Mouse (Mus musculus) heart, embryonic 16.5 days (tissue): ENCODE data around the gene Hmg20a. TPM values are rescaled to one million over a fixed set of nuclear protein-coding genes. Genes with fewer than 3 reads are reported as not detected.

Source experiments
- ATAC-seq: fragments of 200-750 bp; cut with Nextera tagmentation; replicated peaks from 2 replicates; pipeline ENCODE4 v1.8.0; 2017; ENCODE audit warnings: moderate number of reproducible peaks; ENCODE audit not compliant: insufficient read depth, low FRiP score; ENCODE audit errors: extremely low read depth
- H3K27ac ChIP-seq: fragments of 300-500 bp; sonication (generic); 2 replicates; pipeline ENCODE4 v1.5.1; 2014; ENCODE audit warnings: mild to moderate bottlenecking, low read length, control low read depth, moderate library complexity
- H3K27me3 ChIP-seq: fragments of 300-500 bp; sonication (generic); 2 replicates; pipeline ENCODE4 v1.6.1; 2014; ENCODE audit warnings: low read length, mixed read lengths; ENCODE audit not compliant: control insufficient read depth, insufficient read depth
- H3K36me3 ChIP-seq: fragments of 300-500 bp; sonication (generic); 2 replicates; pipeline ENCODE4 v1.6.1; 2014; ENCODE audit not compliant: control insufficient read depth, insufficient read depth
- H3K4me1 ChIP-seq: fragments of 300-500 bp; sonication (generic); 2 replicates; pipeline ENCODE4 v1.6.1; 2014; ENCODE audit warnings: low read length, mixed read lengths; ENCODE audit not compliant: control insufficient read depth, insufficient read depth
- H3K4me2 ChIP-seq: fragments of 300-500 bp; sonication (generic); 2 replicates; pipeline ENCODE4 v1.6.1; 2014; ENCODE audit warnings: low read depth, mild to moderate bottlenecking, control low read depth, low read length
- H3K4me3 ChIP-seq: fragments of 300-500 bp; sonication (generic); 2 replicates; pipeline ENCODE4 v1.5.1; 2014; ENCODE audit warnings: mild to moderate bottlenecking, control low read depth, low read length
- H3K9ac ChIP-seq: fragments of 300-500 bp; sonication (generic); 2 replicates; pipeline ENCODE4 v1.6.1; 2014; ENCODE audit warnings: low read length, control low read depth
- H3K9me3 ChIP-seq: fragments of 300-500 bp; sonication (generic); replicated peaks from 2 replicates; pipeline ENCODE4 v1.6.1; 2016; ENCODE audit warnings: low read length; ENCODE audit not compliant: control insufficient read depth
- whole genome bisulfite sequencing: fragments of 180-500 bp; shearing (Covaris S2); extraction: QIAGEN DNeasy Blood & Tissue Kit; methylation state at CpG from one replicate; pipeline ENCODE4 v1.1.7; 2014; 5-methylcytosine and 5-hydroxymethylcytosine counted together
- polyA plus RNA-seq: library from polyadenylated mRNA; unstranded; fragments of >200 nt; fragmentation: Nextera tagmentation; extraction: Ambion mirVana; gene quantifications from 2 replicates; pipeline ENCODE4 v1.2.1, GENCODE M21; 2015

The Hmg20a gene
- polyA plus RNA-seq, 1 experiment from 2014 or later = 54.1 TPM

GRCm38 (mm10) chr9:56544687-56545475, 126.5 kb downstream of the Hmg20a start:
- H3K4me1 ChIP-seq = peaks cover 13% of the 10 kb centered on the region
- H3K27me3 ChIP-seq = no peaks in the 10 kb centered on the region
- H3K27ac ChIP-seq = no peak overlapping the region; the same call in 1 of the 2 replicates
- H3K36me3 ChIP-seq = no peaks in the 10 kb centered on the region
- no peaks in the 10 kb centered on the region for H3K9me3 ChIP-seq
- H3K9ac ChIP-seq = no peak overlapping the region
- no peak overlapping the region for H3K4me2 ChIP-seq
- 0 out of 2 replicates have a peak, but pooled peaks have one; percentile 39 for ATAC-seq
- 54% methylated on average over 6 of the region's 6 CpGs for WGBS
- no peak overlapping the region for H3K4me3 ChIP-seq

Other genes starting within 250 kb of the Hmg20a start
- 12.8 and 14.8 TPM in 2 replicates for gene Peak1, start 542 bp upstream of the Hmg20a start, polyA plus RNA-seq